Mouse (Mus musculus): ENCODE data around the gene Strn3. TPM values are rescaled to one million over a fixed set of nuclear protein-coding genes. Genes with fewer than 3 reads are reported as not detected.

The Strn3 gene
- total and polyA plus RNA-seq, 3 experiments = 22.1 to 47.9 (median 27.7) TPM

- H3K9me3 ChIP-seq (replicated peaks; ENCODE audit: low read length) = peaks cover 4% of the 10 kb centered on the region
- DNase-seq (ENCODE audit: extremely low read depth) = no peak
- H3K4me3 ChIP-seq (replicated peaks in 1 of 3; ENCODE audit: low read depth in 2 of 3, low read length in 2 of 3, poor library complexity in 1 of 3) = no peak overlapping the region
- no peak for TF ChIP-seq IRF4 (IDR thresholded peaks at IDR 0.05; ENCODE audit: low read depth, low read length)
- H3K79me2 ChIP-seq (replicated peaks; ENCODE audit: control insufficient read depth, extremely low read depth, insufficient read depth, poor library complexity, severe bottlenecking) = no peaks in the 10 kb centered on the region
- no peak overlapping the region for H3K4me2 ChIP-seq (ENCODE audit: insufficient read depth, low read depth, poor library complexity, severe bottlenecking)
- no peaks in the 10 kb centered on the region for H3K27me3 ChIP-seq (replicated peaks)
- peaks cover 0 to 5% of the 10 kb centered on the region in 2 experiments for H3K36me3 ChIP-seq (replicated peaks in 1 of 2; ENCODE audit: control insufficient read depth in 1 of 2, insufficient read depth in 1 of 2, low read length in 1 of 2)
- dilution Hi-C loops (cut with MboI; ENCODE audit: extremely low pct_ligation_motif_present, extremely low pct_unique_long_range_greater_than_20kb, low sequenced_read_pairs) (no loop called here), in situ Hi-C loops (cut with MboI; ENCODE audit: low pct_ligation_motif_present, low pct_unique_long_range_greater_than_20kb, low sequenced_read_pairs) (no loop called here)
- no peak overlapping the region for H3K27ac ChIP-seq (ENCODE audit: insufficient read depth, low read depth)
- no peak overlapping the region for H3K9ac ChIP-seq (ENCODE audit: insufficient read depth, low read depth)
- peaks cover 4 to 13% of the 10 kb centered on the region in 2 experiments; a peak in 2 of 4 replicates for H3K4me1 ChIP-seq (ENCODE audit: control insufficient read depth in 1 of 2, insufficient read depth in 2 of 2)
Observed at GRCm38 (mm10) chr12:51701723-51702122, 10.0 kb upstream of the Strn3 start.

- H3K27me3 ChIP-seq (replicated peaks) = no peaks in the 10 kb centered on the region
- no peaks in the 10 kb centered on the region for H3K79me2 ChIP-seq (replicated peaks; ENCODE audit: control insufficient read depth, extremely low read depth, insufficient read depth, poor library complexity, severe bottlenecking)
- peaks cover 2 to 13% of the 10 kb centered on the region in 2 experiments; a peak in 2 of 4 replicates for H3K4me1 ChIP-seq (ENCODE audit: control insufficient read depth in 1 of 2, insufficient read depth in 2 of 2)
- no peak overlapping the region for H3K27ac ChIP-seq (ENCODE audit: insufficient read depth, low read depth)
- peaks cover 4% of the 10 kb centered on the region for H3K9me3 ChIP-seq (replicated peaks; ENCODE audit: low read length)
- no peak for TF ChIP-seq ZKSCAN1 (IDR thresholded peaks at IDR 0.05; ENCODE audit: borderline replicate concordance, low read depth, low read length)
- TF ChIP-seq E2F4 (IDR thresholded peaks at IDR 0.05; ENCODE audit: insufficient replicate concordance, low read depth, low read length) = no peak
- no peak for TF ChIP-seq ZNF384 (IDR thresholded peaks at IDR 0.05; ENCODE audit: low read depth, low read length)
- no peak for TF ChIP-seq UBTF (IDR thresholded peaks at IDR 0.05; ENCODE audit: low read depth, low read length)
- TF ChIP-seq RCOR1 (conservative IDR thresholded peaks at IDR 0.05; ENCODE audit: low read depth, low read length) = no peak
- no peak for TF ChIP-seq MAX (IDR thresholded peaks at IDR 0.05; ENCODE audit: low read length)
- TF ChIP-seq KAT2A (IDR thresholded peaks at IDR 0.05; ENCODE audit: insufficient replicate concordance, low read length) = no peak
- no peak for TF ChIP-seq ELF1 (IDR thresholded peaks at IDR 0.05; ENCODE audit: low read depth, low read length)
- no peak for TF ChIP-seq MAZ (IDR thresholded peaks at IDR 0.05; ENCODE audit: low read depth, low read length)
- no peak for TF ChIP-seq NELFE (IDR thresholded peaks at IDR 0.05; ENCODE audit: low read depth, low read length)
- no peak for TF ChIP-seq IRF4 (IDR thresholded peaks at IDR 0.05; ENCODE audit: low read depth, low read length)
- TF ChIP-seq CHD2 (IDR thresholded peaks at IDR 0.05; ENCODE audit: low read length) = no peak
- TF ChIP-seq RAD21 (IDR thresholded peaks at IDR 0.05; ENCODE audit: low read depth, low read length) = no peak
- no peak for DNase-seq (ENCODE audit: extremely low read depth)
- H3K4me3 ChIP-seq (replicated peaks in 1 of 3; ENCODE audit: low read depth in 2 of 3, low read length in 2 of 3, poor library complexity in 1 of 3) = no peak overlapping the region
- in situ Hi-C loops (cut with MboI; ENCODE audit: low pct_ligation_motif_present, low pct_unique_long_range_greater_than_20kb, low sequenced_read_pairs) = no loop called here
- dilution Hi-C loops (cut with MboI; ENCODE audit: extremely low pct_ligation_motif_present, extremely low pct_unique_long_range_greater_than_20kb, low sequenced_read_pairs) = no loop called here
- no peaks in the 10 kb centered on the region for H3K36me3 ChIP-seq (replicated peaks in 1 of 2; ENCODE audit: control insufficient read depth in 1 of 2, insufficient read depth in 1 of 2, low read length in 1 of 2)
- no peak overlapping the region for H3K4me2 ChIP-seq (ENCODE audit: insufficient read depth, low read depth, poor library complexity, severe bottlenecking)
- H3K9ac ChIP-seq (ENCODE audit: insufficient read depth, low read depth) = no peak overlapping the region
Observed at GRCm38 (mm10) chr12:51699623-51700393, 8.1 kb upstream of the Strn3 start.

Measured in CH12.LX (cell line).